8 mouse cellular contexts compared by ENCODE assay signal in genomic region chr7:19300501-19301421, GRCm38 (mm10). TPM values are rescaled to one million over a fixed set of nuclear protein-coding genes. Genes with fewer than 3 reads are reported as not detected.
A peak's percentile ranks its signal among the peaks of the same experiment; 100 is the strongest.
DNase-seq lines count a peak whose midpoint lies in the region; ATAC-seq and TF ChIP-seq lines count a peak whose summit lies in the region.

No protein-coding gene starts in this region.

- no peaks in the 10 kb centered on the region for H3K36me3 ChIP-seq in embryonic facial prominence, embryonic 15.5 days
- H3K36me3 ChIP-seq in heart, embryonic 12.5 days = no peaks in the 10 kb centered on the region
- H3K36me3 ChIP-seq in kidney, embryonic 16.5 days (ENCODE audit: insufficient read depth, low read length) = no peaks in the 10 kb centered on the region
- H3K36me3 ChIP-seq in liver, embryonic 14.5 days (replicated peaks; ENCODE audit: control insufficient read depth, insufficient read depth, low read depth) = no peaks in the 10 kb centered on the region
- H3K36me3 ChIP-seq in stomach, embryonic 14.5 days (ENCODE audit: control insufficient read depth, insufficient read depth, low read length) = no peaks in the 10 kb centered on the region

- peak; percentile 25; the same call in 1 of the 2 replicates for TF ChIP-seq EP300 in liver, embryonic 14.5 days (IDR thresholded peaks at IDR 0.05; ENCODE audit: low read depth)

- under 1% methylated on average over 29 of the region's 29 CpGs for WGBS in embryonic facial prominence, embryonic 15.5 days
- 0% methylated on average over 29 of the region's 29 CpGs for WGBS in heart, embryonic 12.5 days
- whole genome bisulfite sequencing in kidney, embryonic 16.5 days = under 1% methylated on average over 29 of the region's 29 CpGs
- WGBS in liver, embryonic 14.5 days (ENCODE audit: insufficient replicate concordance) = under 1% methylated on average over 29 of the region's 29 CpGs
- under 1% methylated on average over 29 of the region's 29 CpGs for WGBS in stomach, embryonic 14.5 days

- H3K27ac ChIP-seq in embryonic facial prominence, embryonic 15.5 days (replicated peaks) = no peak overlapping the region
- no peak overlapping the region for H3K27ac ChIP-seq in heart, embryonic 12.5 days (ENCODE audit: poor library complexity, severe bottlenecking)
- H3K27ac ChIP-seq in kidney, embryonic 16.5 days (ENCODE audit: low read length) = no peak overlapping the region
- no peak overlapping the region for H3K27ac ChIP-seq in liver, embryonic 14.5 days
- no peak overlapping the region for H3K27ac ChIP-seq in stomach, embryonic 14.5 days (ENCODE audit: low read length)

- peaks cover 46% of the 10 kb centered on the region for H3K27me3 ChIP-seq in embryonic facial prominence, embryonic 15.5 days
- H3K27me3 ChIP-seq in heart, embryonic 12.5 days (replicated peaks) = peaks cover 44% of the 10 kb centered on the region
- peaks cover 44% of the 10 kb centered on the region for H3K27me3 ChIP-seq in kidney, embryonic 16.5 days (ENCODE audit: insufficient read depth, low read length)
- peaks cover 46% of the 10 kb centered on the region for H3K27me3 ChIP-seq in liver, embryonic 14.5 days (ENCODE audit: control insufficient read depth, insufficient read depth, low read length)
- H3K27me3 ChIP-seq in stomach, embryonic 14.5 days (ENCODE audit: control insufficient read depth, insufficient read depth, low read length) = peaks cover 30% of the 10 kb centered on the region

- peak; percentile 97 for TF ChIP-seq CTCF in liver, embryonic 14.5 days (IDR thresholded peaks at IDR 0.05; ENCODE audit: low read depth)

- no peaks in the 10 kb centered on the region for H3K9me3 ChIP-seq in embryonic facial prominence, embryonic 15.5 days (replicated peaks)
- no peaks in the 10 kb centered on the region for H3K9me3 ChIP-seq in heart, embryonic 12.5 days (replicated peaks)
- no peaks in the 10 kb centered on the region for H3K9me3 ChIP-seq in kidney, embryonic 16.5 days (ENCODE audit: low read length)
- H3K9me3 ChIP-seq in liver, embryonic 14.5 days (ENCODE audit: control insufficient read depth, low read length) = no peaks in the 10 kb centered on the region
- no peaks in the 10 kb centered on the region for H3K9me3 ChIP-seq in stomach, embryonic 14.5 days (ENCODE audit: control insufficient read depth, low read depth, low read length)

- peak overlapping the region; percentile 53 for H3K4me3 ChIP-seq in embryonic facial prominence, embryonic 15.5 days (replicated peaks)
- H3K4me3 ChIP-seq in heart, embryonic 12.5 days = peak overlapping the region; percentile 48
- peak overlapping the region; percentile 55 for H3K4me3 ChIP-seq in kidney, embryonic 16.5 days (ENCODE audit: low read length)
- peak overlapping the region; percentile 57 to 60 for H3K4me3 ChIP-seq in liver, embryonic 14.5 days (ENCODE audit: insufficient read depth in 1 of 2, low read depth in 2 of 2, low read length in 2 of 2)
- peak overlapping the region; percentile 34 for H3K4me3 ChIP-seq in stomach, embryonic 14.5 days (ENCODE audit: low read depth, low read length)

- peak; percentile 93 for DNase-seq in CD4-positive, CD25-positive, alpha-beta regulatory T cell, adult 2 months (ENCODE audit: low read depth, low spot score)
- DNase-seq in adrenal gland, postnatal 36 days = peak; percentile 70 to 83
- peak in 1 of 3 experiments; percentile 64 for DNase-seq in liver, embryonic 14.5 days (ENCODE audit: low read depth in 3 of 3, low spot score in 3 of 3)
- peak; percentile 79 for DNase-seq in neural tube, embryonic 10.5 days (ENCODE audit: extremely low spot score, low spot score)

- H3K4me2 ChIP-seq in embryonic facial prominence, embryonic 15.5 days (replicated peaks) = peak overlapping the region; percentile 46
- H3K4me2 ChIP-seq in heart, embryonic 12.5 days = peak overlapping the region; percentile 59
- H3K4me2 ChIP-seq in kidney, embryonic 16.5 days (replicated peaks; ENCODE audit: low read depth, low read length) = peak overlapping the region; percentile 51
- H3K4me2 ChIP-seq in liver, embryonic 14.5 days (ENCODE audit: low read depth) = peak overlapping the region; percentile 54
- H3K4me2 ChIP-seq in stomach, embryonic 14.5 days (replicated peaks; ENCODE audit: low read depth, low read length) = peak overlapping the region; percentile 41

- no peak overlapping the region for H3K9ac ChIP-seq in embryonic facial prominence, embryonic 15.5 days
- no peak overlapping the region for H3K9ac ChIP-seq in heart, embryonic 12.5 days
- peak overlapping the region; percentile 41; the same call in 1 of the 2 replicates for H3K9ac ChIP-seq in kidney, embryonic 16.5 days (replicated peaks; ENCODE audit: low read length)
- H3K9ac ChIP-seq in liver, embryonic 14.5 days (replicated peaks) = peak overlapping the region; percentile 25; the same call in 1 of the 2 replicates
- H3K9ac ChIP-seq in stomach, embryonic 14.5 days (replicated peaks; ENCODE audit: low read depth, low read length) = no peak overlapping the region

- peaks cover 30% of the 10 kb centered on the region for H3K4me1 ChIP-seq in embryonic facial prominence, embryonic 15.5 days
- peaks cover 29% of the 10 kb centered on the region for H3K4me1 ChIP-seq in heart, embryonic 12.5 days (replicated peaks)
- peaks cover 24% of the 10 kb centered on the region for H3K4me1 ChIP-seq in kidney, embryonic 16.5 days (ENCODE audit: insufficient read depth, low read length)
- H3K4me1 ChIP-seq in liver, embryonic 14.5 days (replicated peaks; ENCODE audit: control insufficient read depth in 2 of 2, insufficient read depth in 2 of 2, low read length in 1 of 2) = peaks cover 0 to 3% of the 10 kb centered on the region in 2 experiments; a peak in 1 of 4 replicates
- peaks cover 13% of the 10 kb centered on the region for H3K4me1 ChIP-seq in stomach, embryonic 14.5 days (ENCODE audit: control insufficient read depth, insufficient read depth, low read length)

- ATAC-seq in embryonic facial prominence, embryonic 15.5 days (ENCODE audit: insufficient number of reproducible peaks, low FRiP score, low TSS enrichment, low read depth) = peak; percentile 72
- ATAC-seq in heart, embryonic 12.5 days (ENCODE audit: insufficient number of reproducible peaks, low FRiP score) = peak; percentile 81
- peak; percentile 85 for ATAC-seq in kidney, embryonic 16.5 days (ENCODE audit: low FRiP score, low TSS enrichment)
- ATAC-seq in liver, embryonic 14.5 days (ENCODE audit: insufficient read depth) = peak; percentile 87
- peak; percentile 78 for ATAC-seq in stomach, embryonic 14.5 days (ENCODE audit: insufficient number of reproducible peaks, insufficient read depth, low FRiP score, low read depth)

RNA-seq across cellular contexts. Expression of gene Fosb, which starts 9.1 kb away (rescaled TPM):
- 10 to 100 TPM; 11.2 to 23.6 TPM for total RNA-seq in adrenal gland, postnatal 36 days (2021)
- polyA plus RNA-seq in embryonic facial prominence, embryonic 15.5 days (2015; fragmentation: Nextera tagmentation; extraction: Ambion mirVana) = 0.21 and 0.69 TPM in 2 replicates
- 0.37 and 0.55 TPM in 2 replicates for polyA plus RNA-seq in heart, embryonic 12.5 days (2016; fragmentation: Nextera tagmentation; extraction: Ambion mirVana)
- 0.17 and 0.22 TPM in 2 replicates for polyA plus RNA-seq in kidney, embryonic 16.5 days (2015; fragmentation: Nextera tagmentation; extraction: Ambion mirVana)
- polyA plus RNA-seq in liver, embryonic 14.5 days (2012; rRNA removed) = 0.03 and 0.04 TPM in 2 replicates
- not detected in 2 replicates for polyA plus RNA-seq in liver, embryonic 14.5 days (2014; fragmentation: Nextera tagmentation; extraction: Ambion mirVana)
- polyA plus RNA-seq in stomach, embryonic 14.5 days (2014; fragmentation: Nextera tagmentation; extraction: Ambion mirVana) = 0.07 TPM in 1 of 2 replicates, not detected in the other

RNA-seq across cellular contexts. Expression of gene Rtn2, which starts 18.3 kb away (rescaled TPM):
- 1 to 10 TPM; 4.6 to 5.1 TPM for total RNA-seq in adrenal gland, postnatal 36 days (2021)
- 39.2 and 41.9 TPM in 2 replicates for polyA plus RNA-seq in embryonic facial prominence, embryonic 15.5 days (2015; fragmentation: Nextera tagmentation; extraction: Ambion mirVana)
- polyA plus RNA-seq in heart, embryonic 12.5 days (2016; fragmentation: Nextera tagmentation; extraction: Ambion mirVana) = 23.6 and 26.7 TPM in 2 replicates
- 8.0 and 9.4 TPM in 2 replicates for polyA plus RNA-seq in kidney, embryonic 16.5 days (2015; fragmentation: Nextera tagmentation; extraction: Ambion mirVana)
- 2.9 and 4.1 TPM in 2 replicates for polyA plus RNA-seq in liver, embryonic 14.5 days (2012; rRNA removed)
- polyA plus RNA-seq in liver, embryonic 14.5 days (2014; fragmentation: Nextera tagmentation; extraction: Ambion mirVana) = 2.6 and 3.0 TPM in 2 replicates
- 11.7 and 13.9 TPM in 2 replicates for polyA plus RNA-seq in stomach, embryonic 14.5 days (2014; fragmentation: Nextera tagmentation; extraction: Ambion mirVana)

RNA-seq across cellular contexts. Expression of gene Ppm1n, which starts 20.9 kb away (rescaled TPM):
- not detected for total RNA-seq in adrenal gland, postnatal 36 days (2021)
- polyA plus RNA-seq in embryonic facial prominence, embryonic 15.5 days (2015; fragmentation: Nextera tagmentation; extraction: Ambion mirVana) = 0.14 and 0.41 TPM in 2 replicates
- polyA plus RNA-seq in heart, embryonic 12.5 days (2016; fragmentation: Nextera tagmentation; extraction: Ambion mirVana) = not detected in 2 replicates
- polyA plus RNA-seq in kidney, embryonic 16.5 days (2015; fragmentation: Nextera tagmentation; extraction: Ambion mirVana) = 0.22 TPM in 1 of 2 replicates, not detected in the other
- 0.04 TPM in 1 of 2 replicates, not detected in the other for polyA plus RNA-seq in liver, embryonic 14.5 days (2012; rRNA removed)
- polyA plus RNA-seq in liver, embryonic 14.5 days (2014; fragmentation: Nextera tagmentation; extraction: Ambion mirVana) = not detected in 2 replicates
- polyA plus RNA-seq in stomach, embryonic 14.5 days (2014; fragmentation: Nextera tagmentation; extraction: Ambion mirVana) = 0.15 TPM in 1 of 2 replicates, not detected in the other

RNA-seq across cellular contexts. Expression of gene Vasp, which starts 29.1 kb away (rescaled TPM):
- 10 to 100 TPM; 45.4 to 55.0 TPM for total RNA-seq in adrenal gland, postnatal 36 days (2021)
- 85.2 TPM in 2 replicates for polyA plus RNA-seq in embryonic facial prominence, embryonic 15.5 days (2015; fragmentation: Nextera tagmentation; extraction: Ambion mirVana)
- 93.7 and 99.0 TPM in 2 replicates for polyA plus RNA-seq in heart, embryonic 12.5 days (2016; fragmentation: Nextera tagmentation; extraction: Ambion mirVana)
- 81.0 and 86.9 TPM in 2 replicates for polyA plus RNA-seq in kidney, embryonic 16.5 days (2015; fragmentation: Nextera tagmentation; extraction: Ambion mirVana)
- 35.3 and 39.9 TPM in 2 replicates for polyA plus RNA-seq in liver, embryonic 14.5 days (2012; rRNA removed)
- 25.5 and 31.0 TPM in 2 replicates for polyA plus RNA-seq in liver, embryonic 14.5 days (2014; fragmentation: Nextera tagmentation; extraction: Ambion mirVana)
- 48.1 and 64.9 TPM in 2 replicates for polyA plus RNA-seq in stomach, embryonic 14.5 days (2014; fragmentation: Nextera tagmentation; extraction: Ambion mirVana)

RNA-seq across cellular contexts. Expression of gene Ercc1, which starts 43.8 kb away (rescaled TPM):
- total RNA-seq in adrenal gland, postnatal 36 days (2021) = 10 to 100 TPM; 33.0 to 38.8 TPM
- polyA plus RNA-seq in embryonic facial prominence, embryonic 15.5 days (2015; fragmentation: Nextera tagmentation; extraction: Ambion mirVana) = 83.0 and 85.5 TPM in 2 replicates
- polyA plus RNA-seq in heart, embryonic 12.5 days (2016; fragmentation: Nextera tagmentation; extraction: Ambion mirVana) = 59.2 and 66.0 TPM in 2 replicates
- 81.8 and 86.1 TPM in 2 replicates for polyA plus RNA-seq in kidney, embryonic 16.5 days (2015; fragmentation: Nextera tagmentation; extraction: Ambion mirVana)
- 8.5 and 9.8 TPM in 2 replicates for polyA plus RNA-seq in liver, embryonic 14.5 days (2012; rRNA removed)
- polyA plus RNA-seq in liver, embryonic 14.5 days (2014; fragmentation: Nextera tagmentation; extraction: Ambion mirVana) = 15.7 and 19.2 TPM in 2 replicates
- 86.0 and 92.8 TPM in 2 replicates for polyA plus RNA-seq in stomach, embryonic 14.5 days (2014; fragmentation: Nextera tagmentation; extraction: Ambion mirVana)

Comparison
In these comparisons a context has a peak if more than half of its experiments do, and no peak if none do; other contexts are left out.
1. H3K9ac ChIP-seq: peak in kidney, embryonic 16.5 days (single experiment) and liver, embryonic 14.5 days (single experiment); none in embryonic facial prominence, embryonic 15.5 days (single experiment), heart, embryonic 12.5 days (single experiment) and stomach, embryonic 14.5 days (single experiment).
2. Peak in every context shown above with its lines, with median percentiles within 50 percentile points of each other: ATAC-seq, H3K4me2 ChIP-seq and H3K4me3 ChIP-seq.